Mouse (Mus musculus) limb, embryonic 13.5 days (tissue): Measurements from ENCODE around the gene Vps29. TPM values are rescaled to one million over a fixed set of nuclear protein-coding genes. Genes with fewer than 3 reads are reported as not detected.

Experiments used
- ATAC-seq: fragments of 200-750 bp; cut with Nextera tagmentation; 2 replicates; pipeline ENCODE4 v1.8.0; 2017; ENCODE audit warnings: low read depth, moderate number of reproducible peaks, moderate TSS enrichment; ENCODE audit not compliant: low FRiP score
- H3K27ac ChIP-seq: fragments of 300-500 bp; sonication (generic); 2 replicates; pipeline ENCODE4 v1.5.1; 2015; ENCODE audit warnings: inconsistent platforms, mild to moderate bottlenecking, moderate library complexity
- H3K27me3 ChIP-seq: fragments of 300-500 bp; sonication (generic); 2 replicates; pipeline ENCODE4 v1.6.1; 2015; ENCODE audit warnings: mild to moderate bottlenecking, inconsistent platforms
- H3K36me3 ChIP-seq: fragments of 300-500 bp; sonication (generic); 2 replicates; pipeline ENCODE4 v1.6.1; 2015; ENCODE audit warnings: inconsistent platforms, mild to moderate bottlenecking, moderate library complexity
- H3K4me1 ChIP-seq: fragments of 300-500 bp; sonication (generic); 2 replicates; pipeline ENCODE4 v1.6.1; 2015; ENCODE audit warnings: inconsistent platforms
- H3K4me2 ChIP-seq: fragments of 300-500 bp; sonication (generic); replicated peaks from 2 replicates; pipeline ENCODE4 v1.6.1; 2015; ENCODE audit warnings: inconsistent platforms, mild to moderate bottlenecking, moderate library complexity
- H3K4me3 ChIP-seq: fragments of 300-500 bp; sonication (generic); 2 replicates; pipeline ENCODE4 v1.5.1; 2015; ENCODE audit warnings: moderate library complexity, mild to moderate bottlenecking, inconsistent platforms
- H3K9ac ChIP-seq: fragments of 300-500 bp; sonication (generic); 2 replicates; pipeline ENCODE4 v1.6.1; 2015; ENCODE audit warnings: mild to moderate bottlenecking, inconsistent platforms
- H3K9me3 ChIP-seq: fragments of 300-500 bp; sonication (generic); 2 replicates; pipeline ENCODE4 v1.6.1; 2016; ENCODE audit warnings: inconsistent platforms
- WGBS: fragments of 180-500 bp; shearing (Covaris S2); methylation state at CpG from one replicate; pipeline ENCODE4 v1.1.7; 2015; 5-methylcytosine and 5-hydroxymethylcytosine counted together
- polyA plus RNA-seq: library from polyadenylated mRNA; unstranded; fragments of >200 nt; fragmentation: Nextera tagmentation; extraction: Ambion mirVana; gene quantifications from 2 replicates; pipeline ENCODE4 v1.2.1, GENCODE M21; 2015

Vps29 gene
- polyA plus RNA-seq, 1 experiment from 2014 or later: 193 TPM

- H3K27ac ChIP-seq: no peak overlapping the region
- H3K9ac ChIP-seq: no peak overlapping the region
- no peak overlapping the region for H3K4me3 ChIP-seq
- H3K4me2 ChIP-seq: no peak overlapping the region
- H3K4me1 ChIP-seq: no peaks in the 10 kb centered on the region
- no peak for ATAC-seq
- peaks cover 90% of the 10 kb centered on the region for H3K36me3 ChIP-seq
- no peaks in the 10 kb centered on the region for H3K9me3 ChIP-seq
- WGBS: 92% methylated on average over 12 of the region's 12 CpGs
- H3K27me3 ChIP-seq: no peaks in the 10 kb centered on the region
Measured at GRCm38 (mm10) chr5:122403362-122403761, 49.2 kb downstream of the Vps29 start.

- WGBS: 95% methylated on average over 10 of the region's 10 CpGs
- Histone ChIP-seq H3K9ac (no peak overlapping the region), H3K9me3 (no peaks in the 10 kb centered on the region), H3K4me2 (no peak overlapping the region), H3K27me3 (no peaks in the 10 kb centered on the region), H3K4me1 (no peaks in the 10 kb centered on the region), H3K4me3 (no peak overlapping the region), H3K36me3 (peaks cover 82% of the 10 kb centered on the region), H3K27ac (no peak overlapping the region)
- ATAC-seq: no peak
Measured at GRCm38 (mm10) chr5:122405537-122405936, 51.4 kb downstream of the Vps29 start.

GRCm38 (mm10) chr5:122409692-122410645, 55.8 kb downstream of the Vps29 start:
- H3K36me3 ChIP-seq: peaks cover 41% of the 10 kb centered on the region
- H3K27ac ChIP-seq: no peak overlapping the region
- no peak overlapping the region for H3K9ac ChIP-seq
- H3K4me1 ChIP-seq: no peaks in the 10 kb centered on the region
- no peaks in the 10 kb centered on the region for H3K27me3 ChIP-seq
- H3K4me3 ChIP-seq: no peak overlapping the region
- no peaks in the 10 kb centered on the region for H3K9me3 ChIP-seq
- ATAC-seq: no peak
- H3K4me2 ChIP-seq: no peak overlapping the region
- 85% methylated on average over 19 of the region's 19 CpGs for WGBS

GRCm38 (mm10) chr5:122411892-122412291, 57.7 kb downstream of the Vps29 start:
- Histone ChIP-seq H3K9me3 (no peaks in the 10 kb centered on the region), H3K27me3 (no peaks in the 10 kb centered on the region), H3K4me1 (no peaks in the 10 kb centered on the region), H3K4me2 (no peak overlapping the region), H3K36me3 (peaks cover 22% of the 10 kb centered on the region), H3K9ac (no peak overlapping the region), H3K4me3 (no peak overlapping the region), H3K27ac (no peak overlapping the region)
- ATAC-seq: no peak
- WGBS: 60% methylated on average over 5 of the region's 5 CpGs

GRCm38 (mm10) chr5:122412826-122413225, 58.7 kb downstream of the Vps29 start:
- Histone ChIP-seq H3K9me3 (no peaks in the 10 kb centered on the region), H3K4me3 (no peak overlapping the region), H3K27ac (no peak overlapping the region), H3K36me3 (peaks cover 14% of the 10 kb centered on the region), H3K4me2 (no peak overlapping the region), H3K9ac (no peak overlapping the region), H3K4me1 (no peaks in the 10 kb centered on the region), H3K27me3 (no peaks in the 10 kb centered on the region)
- ATAC-seq: no peak
- WGBS: 54% methylated on average over 6 of the region's 6 CpGs

- Histone ChIP-seq H3K9me3 (no peaks in the 10 kb centered on the region), H3K4me1 (no peaks in the 10 kb centered on the region), H3K27ac (no peak overlapping the region), H3K4me2 (no peak overlapping the region), H3K4me3 (no peak overlapping the region), H3K36me3 (peaks cover 14% of the 10 kb centered on the region), H3K9ac (no peak overlapping the region), H3K27me3 (no peaks in the 10 kb centered on the region)
- 86% methylated on average over 5 of the region's 5 CpGs for WGBS
- no peak for ATAC-seq
Measured at GRCm38 (mm10) chr5:122414351-122414750, 60.2 kb downstream of the Vps29 start.

Other genes starting within 250 kb of the Vps29 start
- 0.14 TPM in 1 of 2 replicates, not detected in the other for gene Ccdc63, start 213.5 kb upstream of the Vps29 start, polyA plus RNA-seq
- gene Ppp1cc, start 196.1 kb upstream of the Vps29 start, polyA plus RNA-seq: 231 and 235 TPM in 2 replicates
- 9.6 and 9.8 TPM in 2 replicates for gene Hvcn1, start 147.6 kb upstream of the Vps29 start, polyA plus RNA-seq
- gene Tctn1, start 89.9 kb upstream of the Vps29 start, polyA plus RNA-seq: 5.7 and 5.8 TPM in 2 replicates
- gene Pptc7, start 70.0 kb upstream of the Vps29 start, polyA plus RNA-seq: 8.5 and 8.8 TPM in 2 replicates
- 17.1 TPM in 2 replicates for gene Rad9b, start 136 bp upstream of the Vps29 start, polyA plus RNA-seq
- gene Gpn3, start 17.5 kb downstream of the Vps29 start, polyA plus RNA-seq: 78.2 and 81.9 TPM in 2 replicates
- gene Fam216a, start 18.0 kb downstream of the Vps29 start, polyA plus RNA-seq: 85.3 and 89.6 TPM in 2 replicates
- 99.4 and 106 TPM in 2 replicates for gene Arpc3, start 37.5 kb downstream of the Vps29 start, polyA plus RNA-seq
- 56.2 and 59.1 TPM in 2 replicates for gene Anapc7, start 67.3 kb downstream of the Vps29 start, polyA plus RNA-seq
- gene Atp2a2, start 147.9 kb downstream of the Vps29 start, polyA plus RNA-seq: 27.0 and 28.3 TPM in 2 replicates